Mouse (Mus musculus) testis, adult 2 months (tissue): ENCODE measurements around the gene Mettl13. TPM values are rescaled to one million over a fixed set of nuclear protein-coding genes. Genes with fewer than 3 reads are reported as not detected.

Source experiments
- H3K27ac ChIP-seq: fragments of 200-500 bp; 2 replicates; pipeline ENCODE4 v1.5.1; 2012; ENCODE audit warnings: low read depth, low read length; ENCODE audit not compliant: control insufficient read depth, insufficient read depth
- H3K27me3 ChIP-seq: fragments of 200-500 bp; 2 replicates; pipeline ENCODE4 v1.6.1; 2012; ENCODE audit warnings: mild to moderate bottlenecking, low read length, moderate library complexity; ENCODE audit not compliant: control insufficient read depth, insufficient read depth
- H3K36me3 ChIP-seq: fragments of 200-500 bp; 2 replicates; pipeline ENCODE4 v1.6.1; 2012; ENCODE audit warnings: mild to moderate bottlenecking, low read length; ENCODE audit not compliant: control insufficient read depth, insufficient read depth
- H3K4me1 ChIP-seq: fragments of 200-500 bp; 2 replicates; pipeline ENCODE4 v1.6.1; 2012; ENCODE audit warnings: low read length; ENCODE audit not compliant: control insufficient read depth, insufficient read depth
- H3K4me3 ChIP-seq: fragments of 200-500 bp; 2 replicates; pipeline ENCODE4 v1.5.1; 2012; ENCODE audit warnings: low read depth, mild to moderate bottlenecking, low read length, moderate library complexity, mixed read lengths; ENCODE audit not compliant: control insufficient read depth
- CTCF ChIP-seq: fragments of 200-500 bp; IDR thresholded peaks from 2 replicates; pipeline ENCODE4 v1.5.1; 2012; ENCODE audit warnings: low read depth, mild to moderate bottlenecking, inconsistent platforms, low read length, moderate library complexity; ENCODE audit not compliant: control insufficient read depth, insufficient read depth, insufficient replicate concordance
- POLR2A ChIP-seq: fragments of 200-500 bp; IDR thresholded peaks from 2 replicates; pipeline ENCODE4 v1.6.1; 2012; ENCODE audit warnings: low read depth, mild to moderate bottlenecking, inconsistent platforms, low read length, moderate library complexity; ENCODE audit not compliant: control insufficient read depth
- polyA plus RNA-seq: library from polyadenylated mRNA; depleted of rRNA; stranded (reverse); fragments of >200 nt; gene quantifications from 2 replicates; pipeline ENCODE4 v1.2.3, GENCODE M21; 2012

Mettl13 gene
- polyA plus RNA-seq, 1 experiment = 3.4 TPM

DNA sequence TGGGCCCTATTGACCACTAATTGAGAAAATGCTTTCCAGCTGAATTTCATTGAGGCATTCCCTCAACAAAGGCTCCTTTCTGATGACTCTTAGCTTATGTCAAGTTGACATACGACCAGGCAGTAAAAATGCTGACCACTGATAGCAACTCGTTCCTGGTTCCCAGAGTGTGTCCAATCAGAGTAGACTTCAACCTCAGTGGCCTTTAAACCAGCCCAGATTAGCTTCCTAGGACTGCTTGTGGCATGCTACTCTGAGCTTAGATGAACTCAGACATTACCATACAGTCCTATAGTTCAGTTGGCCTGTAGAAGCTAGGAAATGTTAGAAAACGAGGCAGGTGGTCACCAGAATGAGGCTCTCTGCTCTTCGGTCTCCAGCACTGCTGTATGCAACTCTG is 16.0 kb downstream of the Mettl13 start:
- Histone ChIP-seq H3K4me1 (no peaks in the 10 kb centered on the region), H3K27ac (no peak overlapping the region), H3K27me3 (no peaks in the 10 kb centered on the region), H3K36me3 (peaks cover 1% of the 10 kb centered on the region), H3K4me3 (no peak overlapping the region)
- TF ChIP-seq POLR2A (no peak), CTCF (no peak)

DNA sequence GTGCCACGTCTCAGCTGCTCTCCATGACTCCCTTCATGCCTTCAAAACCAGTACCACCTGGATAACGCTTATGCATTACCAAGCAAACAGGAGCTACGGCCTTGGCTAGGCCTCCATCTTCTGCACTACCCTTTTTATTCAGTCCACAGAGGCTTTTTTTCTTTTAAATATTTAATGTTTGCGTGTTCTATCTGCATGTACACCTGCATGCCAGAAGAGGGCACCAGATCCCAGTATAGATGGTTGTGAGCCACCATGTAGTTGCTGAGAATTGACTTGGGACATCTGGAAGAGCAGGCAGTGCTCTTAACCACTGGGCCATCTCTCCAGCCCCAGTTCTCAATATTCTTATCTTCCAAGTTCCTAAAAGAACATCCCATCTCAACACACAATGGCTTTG is 16.8 kb downstream of the Mettl13 start:
- Histone ChIP-seq H3K27ac (no peak overlapping the region), H3K4me3 (no peak overlapping the region), H3K4me1 (no peaks in the 10 kb centered on the region), H3K27me3 (no peaks in the 10 kb centered on the region), H3K36me3 (peaks cover 1% of the 10 kb centered on the region)
- no peak for TF ChIP-seq POLR2A
- TF ChIP-seq CTCF = no peak

DNA sequence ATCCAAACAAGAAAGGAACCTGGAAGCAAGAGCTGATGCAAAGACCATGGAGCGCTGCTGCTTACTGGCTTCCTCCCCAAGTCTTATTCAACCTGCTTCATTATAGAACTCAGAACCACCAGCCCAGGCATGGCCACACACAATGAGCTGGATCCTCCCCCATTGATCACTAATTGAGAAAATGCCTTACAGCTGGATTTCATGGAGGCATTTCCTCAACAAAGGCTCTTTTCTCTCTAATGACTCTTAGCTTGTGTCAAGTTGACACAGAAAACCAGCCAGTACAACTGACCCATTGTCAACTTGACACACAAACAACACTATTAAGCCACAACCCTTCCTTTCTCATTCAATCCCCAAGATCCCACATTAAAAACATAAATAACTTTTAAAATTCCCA is 17.7 kb downstream of the Mettl13 start:
- TF ChIP-seq POLR2A = no peak
- peaks cover 1% of the 10 kb centered on the region for H3K36me3 ChIP-seq
- no peak overlapping the region for H3K4me3 ChIP-seq
- no peaks in the 10 kb centered on the region for H3K4me1 ChIP-seq
- H3K27ac ChIP-seq = no peak overlapping the region
- H3K27me3 ChIP-seq = no peaks in the 10 kb centered on the region

DNA sequence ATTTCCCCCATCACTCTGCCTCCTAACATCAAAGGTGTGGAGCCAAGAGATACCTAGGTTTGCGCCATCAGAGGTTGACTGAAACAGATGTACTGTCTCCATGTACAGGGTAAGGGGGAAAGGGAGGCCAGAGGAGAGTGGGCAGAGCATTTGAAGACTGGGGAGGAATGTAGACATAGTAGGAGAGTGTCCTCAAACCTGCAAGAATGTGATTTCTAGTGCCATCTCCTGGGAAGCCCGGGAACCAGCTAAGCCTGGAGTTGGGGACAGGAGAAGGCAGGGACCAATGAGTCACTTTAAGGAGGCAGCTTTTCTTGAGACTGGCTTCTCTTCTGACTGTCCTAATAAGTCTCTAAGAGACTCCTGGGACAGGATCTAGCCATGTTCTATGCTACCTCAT is 18.7 kb downstream of the Mettl13 start:
- Histone ChIP-seq H3K27me3 (no peaks in the 10 kb centered on the region), H3K4me1 (no peaks in the 10 kb centered on the region), H3K27ac (no peak overlapping the region), H3K36me3 (peaks cover 1% of the 10 kb centered on the region), H3K4me3 (no peak overlapping the region)
- TF ChIP-seq CTCF (no peak), POLR2A (no peak)

DNA sequence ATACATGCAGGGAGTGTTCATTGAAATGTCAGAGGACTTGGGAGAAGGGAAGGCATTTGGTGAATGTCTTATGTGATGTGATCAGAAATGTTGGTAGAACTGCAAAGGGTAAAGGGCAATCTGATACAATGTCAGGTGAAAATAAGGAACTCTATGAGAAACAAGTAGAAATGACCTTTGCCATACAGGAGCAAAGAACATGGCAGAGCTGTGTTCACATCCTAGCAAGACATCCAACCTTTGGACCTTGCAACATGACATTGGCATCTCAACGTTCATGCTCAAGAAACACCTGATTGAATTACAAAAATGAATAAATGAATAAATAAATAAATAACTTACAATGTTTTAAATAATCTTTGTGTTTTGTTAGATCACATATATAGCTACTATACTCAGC is 33.2 kb downstream of the Mettl13 start:
- Histone ChIP-seq H3K4me3 (no peak overlapping the region), H3K4me1 (no peaks in the 10 kb centered on the region), H3K36me3 (no peaks in the 10 kb centered on the region), H3K27ac (no peak overlapping the region), H3K27me3 (no peaks in the 10 kb centered on the region)
- TF ChIP-seq POLR2A (no peak), CTCF (no peak)

DNA sequence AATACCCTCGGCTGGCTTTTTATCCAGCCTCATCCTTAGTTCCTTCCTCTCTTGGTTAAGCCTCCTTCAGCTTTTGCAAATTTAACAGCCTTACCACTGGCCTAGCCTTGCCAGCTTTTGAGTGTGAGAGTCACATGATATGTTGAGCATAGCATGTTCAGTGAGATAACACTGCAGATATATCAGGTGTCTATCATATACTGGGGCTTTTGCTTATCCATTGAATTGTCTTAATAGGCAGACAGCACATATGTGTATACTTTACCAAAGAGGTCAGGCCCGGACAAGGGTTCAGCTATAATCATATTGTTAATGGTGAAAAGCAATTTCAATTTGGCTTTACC is 38.4 kb downstream of the Mettl13 start:
- TF ChIP-seq CTCF (no peak), POLR2A (no peak)
- H3K4me3 ChIP-seq = no peak overlapping the region
- no peak overlapping the region for H3K27ac ChIP-seq
- no peaks in the 10 kb centered on the region for H3K27me3 ChIP-seq
- no peaks in the 10 kb centered on the region for H3K4me1 ChIP-seq
- H3K36me3 ChIP-seq = no peaks in the 10 kb centered on the region

DNA sequence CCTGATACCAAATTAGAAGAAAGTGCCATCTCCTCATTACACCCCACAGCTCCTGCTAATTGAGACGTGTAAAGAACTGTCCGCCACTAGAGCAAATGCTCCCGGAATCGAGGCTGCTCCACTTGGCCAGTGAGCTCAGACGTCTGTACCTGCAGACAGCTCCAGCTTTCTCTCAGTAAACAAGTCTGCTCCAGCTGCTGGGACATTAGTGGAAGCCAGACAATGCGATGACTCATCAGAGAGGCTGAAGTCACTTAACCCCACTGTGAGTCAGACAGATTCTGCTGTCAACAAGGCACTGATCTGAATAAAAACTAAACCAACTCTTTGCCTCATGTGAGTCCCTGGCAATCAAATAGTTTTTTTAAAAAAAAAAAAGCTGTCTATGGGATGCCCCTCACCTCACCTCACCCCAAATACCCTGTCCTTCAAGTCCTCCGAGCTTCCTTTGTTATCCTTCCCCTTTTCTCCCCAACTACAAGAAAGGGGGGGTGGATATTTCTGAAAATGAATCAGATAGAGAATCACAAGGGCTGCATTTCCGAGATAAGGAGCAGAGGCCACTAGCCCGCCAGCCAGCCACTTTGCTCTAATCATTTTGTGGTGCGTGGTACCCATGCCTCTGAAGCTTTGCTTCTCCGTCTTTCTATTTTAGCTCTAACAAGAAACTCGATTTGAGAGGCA is 38.9 kb downstream of the Mettl13 start:
- H3K27me3 ChIP-seq = no peaks in the 10 kb centered on the region
- no peak overlapping the region for H3K27ac ChIP-seq
- H3K4me1 ChIP-seq = no peaks in the 10 kb centered on the region
- H3K36me3 ChIP-seq = no peaks in the 10 kb centered on the region
- TF ChIP-seq CTCF = no peak
- no peak for TF ChIP-seq POLR2A
- H3K4me3 ChIP-seq = no peak overlapping the region

DNA sequence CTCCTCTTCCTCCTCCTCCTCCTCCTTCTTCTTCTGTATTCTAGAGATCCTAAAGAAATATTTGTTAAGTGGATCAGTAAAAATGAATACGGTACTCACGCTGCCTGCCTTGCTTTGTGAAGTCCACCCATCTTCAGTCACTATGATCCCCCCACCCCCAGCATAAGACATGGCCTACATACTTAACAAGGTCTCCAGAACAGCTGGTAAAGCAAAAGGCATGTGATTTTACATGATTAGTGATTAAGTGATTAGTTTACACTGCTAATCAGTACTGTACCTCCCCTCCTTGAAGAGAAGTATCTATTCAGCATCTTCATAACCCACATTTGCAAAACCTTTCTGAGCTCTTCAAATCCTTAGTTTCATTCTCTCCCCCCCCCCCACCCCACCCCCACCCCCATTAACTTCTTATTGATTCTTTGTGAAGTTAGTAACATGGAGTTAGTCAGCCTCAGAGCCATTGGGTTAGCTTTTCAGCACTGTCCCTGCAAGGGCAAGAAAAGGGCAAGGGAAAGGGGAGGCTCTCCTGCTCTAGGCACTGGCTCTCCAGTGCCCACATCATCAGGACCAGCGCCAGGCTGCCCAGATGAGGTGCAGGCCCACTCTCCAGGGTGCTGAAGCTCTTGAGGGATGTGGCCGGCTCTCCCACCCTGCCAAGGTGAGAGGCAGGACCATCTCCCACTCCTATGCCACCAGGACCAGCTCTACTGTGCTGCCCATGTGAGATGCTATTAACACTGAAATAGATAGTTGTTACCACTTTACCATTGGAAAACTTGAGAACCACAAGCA is 39.9 kb downstream of the Mettl13 start:
- H3K27me3 ChIP-seq = no peaks in the 10 kb centered on the region
- H3K36me3 ChIP-seq = no peaks in the 10 kb centered on the region
- H3K4me1 ChIP-seq = no peaks in the 10 kb centered on the region
- H3K27ac ChIP-seq = no peak overlapping the region
- TF ChIP-seq POLR2A = no peak
- TF ChIP-seq CTCF = no peak
- H3K4me3 ChIP-seq = no peak overlapping the region
